Mouse (Mus musculus) adrenal gland, postnatal 36 days (tissue): ENCODE data around the gene Calcrl. TPM values are rescaled to one million over a fixed set of nuclear protein-coding genes. Genes with fewer than 3 reads are reported as not detected.

Experiments used
- DNase-seq, 2 experiments: peaks; one replicate each; pipeline ENCODE4 v3.0.0; 2021; ENCODE audit warnings: mixed read lengths in 1 of 2
- total RNA-seq, 2 experiments: library from RNA; stranded (reverse); gene quantifications; 2 replicates each; pipeline ENCODE4 v1.2.3; 2021

The Calcrl gene
- total RNA-seq, 2 experiments from 2014 or later, result 19.9 to 38.5 TPM

GRCm38 (mm10) chr2:84316185-84316805 lies 108.9 kb downstream of the Calcrl start:
- no peak for DNase-seq

- DNase-seq, result no peak
Observed at GRCm38 (mm10) chr2:84296517-84296916, 128.7 kb downstream of the Calcrl start.

- peak; percentile 8 to 23 for DNase-seq
Observed at GRCm38 (mm10) chr2:84295068-84295467, 130.1 kb downstream of the Calcrl start.

GRCm38 (mm10) chr2:84294611-84295010 lies 130.6 kb downstream of the Calcrl start:
- no peak for DNase-seq

- no peak for DNase-seq
Observed at GRCm38 (mm10) chr2:84292351-84293000, 132.7 kb downstream of the Calcrl start.

- DNase-seq, result peak; percentile 5 to 6
Observed at GRCm38 (mm10) chr2:84288940-84289557, 136.2 kb downstream of the Calcrl start.

Other genes starting within 250 kb of the Calcrl start
- gene Tfpi, start 51.4 kb upstream of the Calcrl start, total RNA-seq, result 10 to 100 TPM; 40.1 to 67.1 TPM
- gene Ctnnd1, start 225.4 kb upstream of the Calcrl start, total RNA-seq, result 100 to 1,000 TPM; 135 to 142 TPM
- gene Btbd18, start 233.7 kb upstream of the Calcrl start, total RNA-seq, result under 1 TPM in 1 of 2 experiments, not detected in 1; 0.10 TPM
- gene Selenoh, start 245.4 kb upstream of the Calcrl start, total RNA-seq, result 10 to 100 TPM; 27.2 to 47.4 TPM